Mouse (Mus musculus) thymus, postnatal 36 days (tissue): ENCODE measurements at regions not wholly inside any gene's neighbourhood (a gene's known extent, or its start where the extent isn't known, plus 50 kb on each side); places are given as distances from the start of the nearest gene placed in this dataset.

Experiments used
- DNase-seq, 2 experiments: peaks; one replicate each; pipeline ENCODE4 v3.0.0; 2022; ENCODE audit warnings: mixed read lengths in 2 of 2

DNA sequence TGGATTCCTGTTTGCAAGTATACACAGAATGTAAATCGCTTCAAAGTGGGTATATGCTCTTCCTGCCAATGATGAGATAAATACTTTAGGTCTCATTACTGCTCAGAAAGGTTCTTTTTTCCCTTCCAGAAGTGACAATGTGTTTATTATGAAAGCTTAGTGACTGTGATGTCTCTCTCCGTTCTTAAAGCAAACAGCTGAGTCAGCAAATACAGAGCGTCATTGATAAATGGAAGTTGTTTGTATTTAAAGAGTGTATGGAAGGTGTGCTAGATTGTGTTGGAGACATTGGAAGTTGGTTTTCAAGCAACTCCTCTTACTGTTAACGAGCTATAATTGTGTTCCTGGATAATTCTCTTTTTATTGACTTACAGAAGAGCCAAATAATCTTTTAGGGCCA, 408.0 kb downstream of the Prr30 start:
- DNase-seq: no peak

- no peak for DNase-seq
Observed at GRCm38 (mm10) chr14:100781882-100782281, 418.2 kb downstream of the Prr30 start.

GRCm38 (mm10) chr14:100753951-100754350, 446.2 kb downstream of the Prr30 start:
- DNase-seq: peak; percentile 2 to 9

- DNase-seq: no peak
Observed at GRCm38 (mm10) chr14:100752746-100753145, 447.4 kb downstream of the Prr30 start.

DNA sequence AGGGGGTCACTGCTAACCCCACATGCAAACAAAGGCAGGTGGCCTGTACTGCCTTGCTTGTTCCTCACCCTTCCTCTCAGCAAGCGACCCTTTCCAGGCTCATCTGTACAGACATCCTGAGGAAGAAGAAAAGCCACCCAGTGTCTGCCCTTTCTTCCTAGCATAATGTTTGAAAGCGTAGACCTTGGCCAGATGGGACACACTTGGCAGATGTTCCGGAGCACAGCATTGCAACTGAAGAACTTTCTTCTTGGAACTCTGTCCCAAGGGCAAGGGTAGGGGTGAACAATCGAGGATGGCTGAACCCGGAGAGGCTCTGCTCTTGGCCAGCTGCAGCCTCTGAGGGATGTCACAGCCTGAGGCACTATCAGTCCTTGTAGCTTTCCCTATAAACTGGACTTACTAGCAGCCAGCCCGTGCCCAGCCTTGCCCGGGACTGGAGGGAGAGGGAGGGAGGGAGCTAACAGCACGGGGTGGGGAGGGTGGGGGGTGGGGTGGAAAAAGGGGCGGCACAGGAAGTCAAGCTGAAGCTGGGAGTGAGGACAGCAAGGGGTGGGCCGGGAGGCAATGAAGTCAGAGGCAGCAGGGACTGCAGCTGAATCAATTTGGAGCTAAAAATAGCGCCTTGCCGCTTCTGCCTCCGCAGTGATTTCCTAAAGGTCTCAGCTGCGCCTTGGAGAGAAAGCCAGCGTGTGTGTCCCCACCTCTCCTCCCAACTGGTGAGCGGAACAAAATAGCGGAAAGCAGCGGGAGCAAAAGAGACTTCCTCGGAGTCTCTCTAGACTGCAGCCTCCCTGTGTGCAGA, 450.2 kb downstream of the Prr30 start:
- no peak for DNase-seq

DNA sequence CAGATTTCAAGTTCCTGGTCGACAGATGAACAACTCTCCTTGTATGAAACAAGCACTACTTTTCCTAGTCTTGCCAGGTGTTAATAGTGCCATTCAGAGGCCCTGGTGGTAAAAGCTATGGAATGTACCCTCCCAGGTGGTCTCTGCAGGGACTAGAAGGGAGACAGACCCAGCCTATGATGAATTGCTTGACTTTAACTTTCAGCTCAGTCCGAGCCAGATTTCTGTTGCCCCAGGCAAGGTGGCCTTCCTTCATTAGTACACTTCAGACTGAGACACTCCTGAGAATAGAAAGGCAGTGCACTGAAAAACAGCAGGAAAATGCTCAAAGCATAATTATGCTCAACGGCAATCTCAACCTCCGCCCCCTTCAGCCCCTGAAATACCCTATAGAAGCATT, 450.8 kb upstream of the Klf12 start:
- DNase-seq: no peak

DNA sequence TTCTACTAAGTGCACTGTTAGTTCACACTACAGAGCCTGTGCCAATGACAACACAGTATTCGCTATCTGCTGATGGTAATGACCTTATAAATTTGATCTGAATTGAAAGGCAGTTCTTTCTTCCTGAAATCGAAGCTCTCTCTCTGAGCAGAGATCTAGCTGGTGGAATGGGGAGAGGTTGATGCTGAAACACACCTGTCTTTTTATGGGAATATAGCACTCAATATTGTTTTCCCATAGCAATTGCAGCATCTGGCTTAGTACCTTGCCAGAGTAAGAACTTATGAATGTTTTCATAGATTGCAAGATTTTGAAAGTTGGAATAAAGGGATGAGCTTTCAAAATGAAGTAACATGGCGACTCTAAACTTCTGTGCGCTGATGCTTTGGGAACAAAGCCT, 444.0 kb upstream of the Klf12 start:
- no peak for DNase-seq

DNA sequence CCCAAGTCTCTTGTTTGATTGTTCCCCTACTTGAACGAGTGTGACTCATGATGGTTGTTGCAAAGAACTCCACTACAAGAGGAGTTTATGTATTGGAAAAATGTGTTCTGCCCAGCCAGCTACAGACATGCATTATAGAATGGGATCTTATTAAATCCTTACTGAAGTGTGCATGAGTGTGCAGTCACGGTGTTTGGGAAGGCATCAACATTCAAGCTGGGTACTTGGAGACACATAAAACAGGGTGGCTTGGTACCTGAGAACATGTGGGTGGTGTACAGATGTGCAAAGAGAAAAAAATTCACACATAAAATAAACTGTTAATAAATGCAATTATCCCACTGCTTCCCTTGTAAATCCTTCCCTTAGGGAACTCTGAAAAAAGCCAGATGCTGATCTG, 443.2 kb upstream of the Klf12 start:
- DNase-seq: no peak

DNA sequence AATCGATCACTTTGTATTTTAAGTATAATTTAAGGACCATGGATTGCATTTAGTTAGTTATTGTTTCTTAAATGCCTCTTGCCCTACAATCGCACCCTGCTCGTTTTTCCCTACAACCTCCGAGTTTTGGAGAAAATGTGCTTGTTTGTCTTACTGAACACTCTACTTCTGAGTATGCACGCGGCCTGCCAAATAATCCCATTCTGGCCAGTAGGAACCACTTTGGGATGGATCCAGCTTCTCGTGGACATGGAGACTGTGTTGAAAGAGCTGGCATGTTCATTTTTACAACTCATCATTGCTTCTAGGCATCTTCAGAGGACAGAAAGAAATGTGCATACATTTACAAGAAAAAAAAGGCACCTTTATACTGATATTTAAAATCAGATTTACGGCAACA, 440.5 kb upstream of the Klf12 start:
- DNase-seq: no peak

GRCm38 (mm10) chr14:100720667-100721066, 436.2 kb upstream of the Klf12 start:
- no peak for DNase-seq

- DNase-seq: no peak
Observed at GRCm38 (mm10) chr14:100714952-100715351, 430.5 kb upstream of the Klf12 start.

GRCm38 (mm10) chr14:100713999-100714471, 429.6 kb upstream of the Klf12 start:
- no peak for DNase-seq

- no peak for DNase-seq
Observed at GRCm38 (mm10) chr14:100713592-100713991, 429.1 kb upstream of the Klf12 start.

GRCm38 (mm10) chr14:100665361-100665955, 381.0 kb upstream of the Klf12 start:
- no peak for DNase-seq

- DNase-seq: no peak
Observed at GRCm38 (mm10) chr14:100664180-100664579, 379.7 kb upstream of the Klf12 start.

DNA sequence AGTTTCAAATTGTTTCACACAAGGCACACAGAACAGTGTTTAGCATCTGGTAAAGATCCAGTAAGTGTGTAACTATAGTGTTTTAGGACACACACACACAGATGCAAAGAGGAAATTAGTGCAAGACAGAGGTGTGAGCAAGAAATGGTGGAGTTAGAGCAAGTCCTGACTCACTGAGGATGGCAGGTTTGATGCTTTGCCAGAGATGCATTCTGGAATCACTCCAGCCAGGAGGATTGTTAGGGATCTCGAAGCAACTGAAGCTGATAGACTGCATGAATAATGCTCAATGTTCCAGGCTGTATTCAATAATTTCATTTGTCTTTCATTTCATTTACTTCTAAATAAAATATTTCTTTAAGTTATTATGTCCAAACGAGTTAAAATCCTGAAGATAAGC, 357.6 kb upstream of the Klf12 start:
- no peak for DNase-seq

DNA sequence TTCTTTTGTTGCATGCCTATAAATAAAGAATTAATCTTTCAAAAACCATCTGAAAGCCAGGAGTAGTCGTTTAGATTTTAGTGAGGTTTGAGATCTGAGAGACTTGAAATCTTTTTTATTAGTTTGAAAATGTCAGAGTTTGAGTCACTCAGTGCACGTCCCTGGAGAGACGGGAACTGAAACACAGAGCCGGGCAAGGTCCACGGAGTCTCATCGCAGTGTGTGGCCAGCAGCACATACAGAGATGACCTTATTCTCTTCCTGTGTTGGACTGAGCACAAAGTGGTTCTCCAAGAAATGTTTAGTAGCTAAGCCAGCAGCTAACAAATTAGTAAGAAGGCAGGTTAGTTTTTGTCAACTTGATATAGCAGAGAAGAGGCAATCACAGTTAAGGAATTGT, 350.0 kb upstream of the Klf12 start:
- DNase-seq: no peak

DNA sequence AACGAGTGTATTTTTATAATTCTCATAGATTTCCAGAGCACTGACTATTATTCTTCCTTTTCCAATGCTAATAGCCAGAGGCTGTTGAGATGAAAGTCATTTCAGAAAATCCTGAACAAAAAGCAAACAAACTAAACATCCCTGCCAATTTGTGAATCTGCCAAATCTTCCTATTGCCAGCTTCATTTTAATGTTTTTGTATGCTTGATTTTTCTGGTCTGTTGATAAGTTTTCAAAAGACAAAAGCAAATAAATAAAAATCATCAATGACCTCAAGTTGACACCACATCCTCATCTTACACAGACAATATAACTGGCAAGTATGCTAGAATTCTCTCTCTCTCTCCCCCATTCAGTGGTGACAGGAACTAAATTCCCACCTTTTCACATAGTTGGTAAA, 347.2 kb upstream of the Klf12 start:
- DNase-seq: no peak

GRCm38 (mm10) chr14:100630197-100630596, 345.7 kb upstream of the Klf12 start:
- no peak for DNase-seq

- DNase-seq: no peak
Observed at GRCm38 (mm10) chr14:100627523-100627922, 343.0 kb upstream of the Klf12 start.

- DNase-seq: no peak
Observed at GRCm38 (mm10) chr14:100619656-100620030, 335.2 kb upstream of the Klf12 start.

DNA sequence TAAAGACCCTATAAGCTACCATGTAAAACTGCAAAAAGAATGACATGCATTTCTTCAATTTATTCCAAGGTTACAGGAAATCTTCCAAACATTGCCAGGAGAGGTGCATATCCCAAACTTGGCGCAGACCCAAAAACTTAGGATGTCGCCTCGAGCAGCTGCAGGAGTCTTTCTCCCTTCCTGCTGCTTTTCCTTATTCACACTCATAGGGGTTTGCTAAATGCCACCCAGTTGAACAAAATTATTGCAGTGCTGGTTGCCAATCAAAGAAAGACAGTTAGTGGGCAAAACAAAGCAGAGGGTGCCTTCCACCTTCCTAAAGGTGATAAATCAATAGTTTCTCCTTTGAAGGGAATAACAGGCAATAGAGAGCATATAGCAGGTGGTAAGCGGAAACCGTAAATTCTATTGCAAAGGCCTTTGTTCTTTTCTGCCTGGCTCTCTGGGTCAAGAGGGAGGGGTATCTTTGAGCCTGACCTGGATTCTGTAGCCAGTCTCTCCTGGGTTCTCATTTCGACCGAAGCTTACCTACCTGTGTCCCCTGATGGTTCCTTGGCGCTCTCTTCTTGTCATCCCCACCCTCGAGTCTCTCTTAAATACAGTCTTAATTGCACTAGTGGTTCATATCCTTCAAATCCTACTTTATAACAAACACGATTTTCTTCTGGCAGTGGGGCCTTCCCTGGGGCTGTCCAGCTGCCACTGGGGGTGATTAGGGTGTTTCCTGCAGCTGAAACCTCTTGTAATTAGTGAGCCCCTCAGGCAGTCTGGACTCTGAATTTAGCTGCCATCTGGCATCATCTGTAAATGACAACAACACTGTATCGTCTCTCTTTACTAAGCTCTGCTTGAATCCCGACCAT, 334.5 kb upstream of the Klf12 start:
- DNase-seq: no peak

DNA sequence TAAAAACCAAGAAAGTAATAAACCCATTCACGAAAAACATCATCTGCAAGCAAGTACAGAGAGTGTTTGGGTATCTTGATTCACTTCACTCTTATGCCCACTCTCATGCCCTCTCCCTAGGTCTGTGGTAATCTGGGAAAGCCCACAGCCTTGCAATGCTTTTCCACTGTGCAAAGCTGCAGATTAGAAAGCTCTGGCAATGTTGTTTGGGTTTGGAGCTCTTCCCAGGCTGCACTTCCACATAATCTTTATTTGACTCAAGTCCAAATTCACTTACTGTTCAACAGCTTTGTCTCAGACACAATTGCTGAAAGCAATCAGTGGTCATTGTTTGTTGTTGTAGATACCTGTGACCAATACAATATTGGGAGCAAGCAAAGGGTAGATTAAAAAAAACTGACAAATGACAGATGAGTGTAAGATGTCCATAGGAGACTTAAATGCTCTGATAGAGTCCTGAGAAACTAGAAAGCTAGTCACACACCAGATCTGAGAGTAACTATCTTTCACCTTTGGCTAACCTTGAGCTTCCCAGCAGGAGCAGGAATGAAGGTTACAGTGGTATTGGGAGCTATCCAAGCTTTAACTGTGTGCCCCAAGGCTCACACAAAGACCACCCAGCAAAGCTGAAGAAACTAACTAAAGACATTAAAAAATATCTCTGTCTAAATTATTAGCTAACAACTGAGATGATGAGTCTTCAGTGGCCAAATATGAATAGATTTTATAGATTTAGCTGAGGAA, 325.7 kb upstream of the Klf12 start:
- DNase-seq: no peak
